9 mouse cellular contexts compared by ENCODE assay signal in the genomic region with DNA sequence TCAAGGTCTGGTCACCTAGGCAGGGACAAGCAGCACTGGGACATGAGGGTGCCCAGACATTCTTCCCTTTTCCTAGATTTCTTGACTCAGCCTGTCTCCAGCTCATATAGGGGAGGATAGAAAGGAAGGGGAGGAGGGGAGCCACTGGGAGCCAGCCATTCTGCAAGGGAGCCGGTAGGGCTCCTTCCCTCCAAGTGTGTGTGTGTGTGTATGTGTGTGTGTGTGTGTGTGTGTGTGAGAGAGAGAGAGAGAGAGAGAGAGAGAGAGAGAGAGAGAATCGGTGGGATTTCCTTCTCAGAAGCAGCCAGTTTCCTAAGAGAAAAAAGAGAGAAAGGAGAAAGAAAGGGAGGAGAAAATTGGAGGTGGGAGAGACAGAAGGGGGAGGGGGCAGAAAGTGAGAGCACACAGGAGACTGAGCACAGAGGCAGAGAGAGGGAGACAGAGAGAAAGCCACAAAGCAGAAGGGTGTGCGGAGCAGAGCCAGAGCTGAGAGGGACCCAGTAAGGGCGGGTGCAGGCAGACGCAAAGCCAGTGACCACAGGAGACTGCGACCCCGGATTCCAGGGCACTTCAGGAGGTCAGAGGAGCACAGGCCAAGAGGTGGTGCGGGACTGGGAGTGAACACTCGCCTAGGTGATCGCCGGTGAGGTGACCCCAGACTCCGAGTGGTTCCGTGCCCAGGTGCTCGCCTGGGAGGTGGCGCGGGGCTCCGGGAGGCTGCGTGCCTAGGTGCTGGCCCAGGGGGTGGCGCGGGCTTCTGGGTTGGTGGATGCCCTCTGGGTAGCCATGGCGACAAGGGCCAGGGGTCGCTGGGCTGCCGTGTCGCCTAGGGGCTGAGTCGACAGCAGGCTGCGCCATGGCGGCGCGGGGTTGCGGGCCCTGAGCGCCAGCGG. TPM values are rescaled to one million over a fixed set of nuclear protein-coding genes. Genes with fewer than 3 reads are reported as not detected.
DNase-seq lines count a peak whose midpoint lies in the region; ATAC-seq and TF ChIP-seq lines count a peak whose summit lies in the region.
"Had no signal": no experiment of that assay in that cellular context is flagged by ENCODE, and none has a peak within 500 bp of the region (broad histone marks: within the 10 kb centered on the region; RNA-seq: fewer than 3 reads in every experiment).

A gene (plus strand): TSS at position 438 of the 893 bp plus-strand sequence.

- peaks cover 3% of the 10 kb centered on the region for H3K4me1 ChIP-seq in E14TG2a.4 (replicated peaks; ENCODE audit: low read depth, low read length)
- peaks cover 48% of the 10 kb centered on the region for H3K4me1 ChIP-seq in hindbrain, embryonic 13.5 days (replicated peaks)
- H3K4me1 ChIP-seq in limb, embryonic 13.5 days: peaks cover 8% of the 10 kb centered on the region

- TF ChIP-seq POLR2A in brain, embryonic 14.5 days (IDR thresholded peaks at IDR 0.05; ENCODE audit: borderline replicate concordance, extremely low read depth, insufficient read depth, insufficient read length, poor library complexity, severe bottlenecking): no peak; the same call in 1 of the 2 replicates

- DNase-seq in brain, embryonic 14.5 days (ENCODE audit: low read depth): peak; percentile 71
- no peak for DNase-seq in gastrocnemius, postnatal 4 days (ENCODE audit: low spot score in 2 of 2)
- DNase-seq in kidney, adult 11 months: no peak
- DNase-seq in kidney, postnatal 36 days: no peak

- H3K4me2 ChIP-seq in hindbrain, embryonic 13.5 days: peak within 1 kb of the TSS; percentile 82
- peak within 1 kb of the TSS; percentile 55 for H3K4me2 ChIP-seq in limb, embryonic 13.5 days (replicated peaks)

- peak within 1 kb of the TSS; percentile 88 for H3K27ac ChIP-seq in hindbrain, embryonic 13.5 days
- no peak within 1 kb of the TSS for H3K27ac ChIP-seq in limb, embryonic 13.5 days

- ATAC-seq in hindbrain, embryonic 13.5 days (ENCODE audit: low FRiP score): peak; percentile 79
- no peak for ATAC-seq in limb, embryonic 13.5 days (ENCODE audit: low FRiP score, low read depth)
- ATAC-seq in cerebellum, adult (ENCODE audit: insufficient number of reproducible peaks, low FRiP score, low TSS enrichment): no peak

- peak within 1 kb of the TSS; percentile 74 for H3K4me3 ChIP-seq in E14TG2a.4 (replicated peaks; ENCODE audit: low read length)
- peak within 1 kb of the TSS; percentile 61 for H3K4me3 ChIP-seq in hindbrain, embryonic 13.5 days
- H3K4me3 ChIP-seq in limb, embryonic 13.5 days: peak within 1 kb of the TSS; percentile 33

- peaks cover 13% of the 10 kb centered on the region; the same call in 1 of the 2 replicates for H3K9me3 ChIP-seq in E14TG2a.4 (ENCODE audit: low read length)
- H3K9me3 ChIP-seq in hindbrain, embryonic 13.5 days: no peaks in the 10 kb centered on the region
- no peaks in the 10 kb centered on the region for H3K9me3 ChIP-seq in limb, embryonic 13.5 days

- H3K27me3 ChIP-seq in E14TG2a.4 (ENCODE audit: insufficient read depth, low read length): peaks cover 70% of the 10 kb centered on the region
- peaks cover 40% of the 10 kb centered on the region for H3K27me3 ChIP-seq in hindbrain, embryonic 13.5 days
- H3K27me3 ChIP-seq in limb, embryonic 13.5 days: peaks cover 66% of the 10 kb centered on the region

- peak within 1 kb of the TSS; percentile 85 for H3K9ac ChIP-seq in hindbrain, embryonic 13.5 days
- no peak within 1 kb of the TSS for H3K9ac ChIP-seq in limb, embryonic 13.5 days

- WGBS in hindbrain, embryonic 13.5 days: under 1% methylated on average over 32 of the region's 32 CpGs
- WGBS in limb, embryonic 13.5 days: 3% methylated on average over 32 of the region's 32 CpGs

- no peak for TF ChIP-seq CTCF in E14TG2a.4 (conservative IDR thresholded peaks at IDR 0.05; ENCODE audit: low read length)
- TF ChIP-seq CTCF in brain, embryonic 14.5 days (IDR thresholded peaks at IDR 0.05; ENCODE audit: borderline replicate concordance, extremely low read depth, insufficient read depth, insufficient read length): no peak

- H3K36me3 ChIP-seq in E14TG2a.4 (ENCODE audit: insufficient read depth, low read length): no peaks in the 10 kb centered on the region
- H3K36me3 ChIP-seq in hindbrain, embryonic 13.5 days: no peaks in the 10 kb centered on the region
- no peaks in the 10 kb centered on the region for H3K36me3 ChIP-seq in limb, embryonic 13.5 days

RNA-seq across cellular contexts. Expression of the gene that starts here (rescaled TPM):
- polyA plus RNA-seq in brain, embryonic 14.5 days (2012; rRNA removed): 11.4 and 12.0 TPM in 2 replicates
- polyA plus RNA-seq in hindbrain, embryonic 13.5 days (2015; fragmentation: Nextera tagmentation; extraction: Ambion mirVana): 1.4 and 1.8 TPM in 2 replicates
- not detected in 2 replicates for polyA plus RNA-seq in limb, embryonic 13.5 days (2015; fragmentation: Nextera tagmentation; extraction: Ambion mirVana)
- not detected for total RNA-seq in gastrocnemius, postnatal 4 days (2021)
- polyA plus RNA-seq: gonadal fat pad, adult 2 months had no signal
